Comparison of ENCODE assay signal across 11 mouse cellular contexts in genomic region chr5:31595868-31596267, GRCm38 (mm10). TPM values are rescaled to one million over a fixed set of nuclear protein-coding genes. Genes with fewer than 3 reads are reported as not detected.
A peak's percentile ranks its signal among the peaks of the same experiment; 100 is the strongest.
DNase-seq lines count a peak whose midpoint lies in the region; ATAC-seq and TF ChIP-seq lines count a peak whose summit lies in the region.
"Had no signal": no experiment of that assay in that cellular context is flagged by ENCODE, and none has a peak within 500 bp of the region (broad histone marks: within the 10 kb centered on the region; RNA-seq: fewer than 3 reads in every experiment).

No protein-coding gene starts in this region.

- H3K27ac ChIP-seq in heart, embryonic 15.5 days, result peak overlapping the region; percentile 53; the same call in 1 of the 2 replicates
- peak overlapping the region; percentile 68; the same call in 1 of the 2 replicates for H3K27ac ChIP-seq in lung, postnatal 0 days (ENCODE audit: low read length)
- peak overlapping the region; percentile 83 for H3K27ac ChIP-seq in stomach, embryonic 15.5 days

- H3K9me3 ChIP-seq in heart, embryonic 15.5 days (replicated peaks), result no peaks in the 10 kb centered on the region
- no peaks in the 10 kb centered on the region for H3K9me3 ChIP-seq in lung, postnatal 0 days (ENCODE audit: low read length)
- no peaks in the 10 kb centered on the region for H3K9me3 ChIP-seq in stomach, embryonic 15.5 days
- H3K9me3 ChIP-seq: forebrain, embryonic 10.5 days; limb, embryonic 15.5 days had no signal

- no peaks in the 10 kb centered on the region for H3K27me3 ChIP-seq in heart, embryonic 15.5 days
- no peaks in the 10 kb centered on the region for H3K27me3 ChIP-seq in lung, postnatal 0 days (replicated peaks; ENCODE audit: insufficient read depth, low read length)
- H3K27me3 ChIP-seq in stomach, embryonic 15.5 days (replicated peaks), result no peaks in the 10 kb centered on the region
- H3K27me3 ChIP-seq: limb, embryonic 15.5 days had no signal

- no peaks in the 10 kb centered on the region for H3K36me3 ChIP-seq in heart, embryonic 15.5 days
- no peaks in the 10 kb centered on the region for H3K36me3 ChIP-seq in lung, postnatal 0 days (ENCODE audit: insufficient read depth, low read length)
- no peaks in the 10 kb centered on the region for H3K36me3 ChIP-seq in stomach, embryonic 15.5 days
- H3K36me3 ChIP-seq: forebrain, embryonic 10.5 days; limb, embryonic 15.5 days had no signal

- intact Hi-C loops in heart, postnatal 14 days (cut with DNase I), result loop anchor here (5.0 to 10.0 kb wide), 3 partner anchors 34 to 599 kb away; partner anchors contain the start of gene Fosl2

- H3K4me1 ChIP-seq in heart, embryonic 15.5 days (replicated peaks), result peaks cover 22% of the 10 kb centered on the region
- H3K4me1 ChIP-seq in lung, postnatal 0 days (ENCODE audit: insufficient read depth, low read depth, low read length), result 0 out of 2 replicates have a peak, but pooled peaks cover 3% of the 10 kb centered on the region
- H3K4me1 ChIP-seq in stomach, embryonic 15.5 days, result peaks cover 6% of the 10 kb centered on the region; the same call in 1 of the 2 replicates

- 65% methylated on average over 4 of the region's 4 CpGs for WGBS in heart, embryonic 15.5 days
- 62% methylated on average over 4 of the region's 4 CpGs for WGBS in lung, postnatal 0 days
- 68% methylated on average over 4 of the region's 4 CpGs for WGBS in stomach, embryonic 15.5 days

- no peak for TF ChIP-seq CTCF in lung, postnatal 0 days (IDR thresholded peaks at IDR 0.05)

- H3K4me3 ChIP-seq in heart, embryonic 15.5 days, result no peak overlapping the region
- no peak overlapping the region for H3K4me3 ChIP-seq in lung, postnatal 0 days (ENCODE audit: low read depth, low read length)
- H3K4me3 ChIP-seq in stomach, embryonic 15.5 days (replicated peaks), result no peak overlapping the region

- peak overlapping the region; percentile 80; the same call in 1 of the 2 replicates for H3K4me2 ChIP-seq in heart, embryonic 15.5 days
- H3K4me2 ChIP-seq in lung, postnatal 0 days (replicated peaks; ENCODE audit: low read depth, low read length), result no peak overlapping the region
- H3K4me2 ChIP-seq in stomach, embryonic 15.5 days, result peak overlapping the region; percentile 53

- no peak for TF ChIP-seq EP300 in lung, postnatal 0 days (IDR thresholded peaks at IDR 0.05)

- no peak for DNase-seq in heart, postnatal 14 days
- no peak for DNase-seq in lung, postnatal 0 days (ENCODE audit: low spot score)
- no peak for DNase-seq in lung, postnatal 36 days
- DNase-seq in ZHBTc4 (ENCODE audit: low read depth, low spot score), result peak; percentile 39
- no peak for DNase-seq in B cell, adult 2 months
- DNase-seq: right cerebral cortex, adult 18-20 months had no signal

- no peak for ATAC-seq in heart, embryonic 15.5 days (replicated peaks; ENCODE audit: insufficient number of reproducible peaks, insufficient read depth, low FRiP score, low read depth)
- ATAC-seq in lung, postnatal 0 days, result no peak
- ATAC-seq in stomach, embryonic 15.5 days (ENCODE audit: insufficient read depth, low FRiP score, low read depth), result no peak
- ATAC-seq in cerebellum, adult (ENCODE audit: insufficient number of reproducible peaks, low FRiP score, low TSS enrichment), result no peak

- no peak overlapping the region for H3K9ac ChIP-seq in heart, embryonic 15.5 days
- no peak overlapping the region for H3K9ac ChIP-seq in lung, postnatal 0 days (replicated peaks; ENCODE audit: low read depth)
- no peak overlapping the region for H3K9ac ChIP-seq in stomach, embryonic 15.5 days

RNA-seq across cellular contexts. Expression of gene Mrpl33, which starts 0.9 kb away (rescaled TPM):
- 344 and 459 TPM in 2 replicates for polyA plus RNA-seq in heart, embryonic 15.5 days (2015; fragmentation: Nextera tagmentation; extraction: Ambion mirVana)
- total RNA-seq in heart, postnatal 14 days (2021), result 100 to 1,000 TPM; 280 to 291 TPM
- polyA plus RNA-seq in lung, postnatal 0 days (2015; fragmentation: Nextera tagmentation; extraction: Ambion mirVana), result 307 and 313 TPM in 2 replicates
- 309 and 347 TPM in 2 replicates for polyA plus RNA-seq in stomach, embryonic 15.5 days (2015; fragmentation: Nextera tagmentation; extraction: Ambion mirVana)
